Mouse (Mus musculus): ENCODE results near the gene Padi3.

GRCm38 (mm10) chr4:140794678-140795077 lies 15.8 kb downstream of the Padi3 start:
- TF ChIP-seq EP300 (IDR thresholded peaks at IDR 0.05; ENCODE audit: low read depth): no peak
- TF ChIP-seq CTCF (IDR thresholded peaks at IDR 0.05; ENCODE audit: low read depth): no peak
